Mouse (Mus musculus) spleen, adult 2 months (tissue): ENCODE results near the gene Slc18a2.

Experiments used
- CTCF ChIP-seq: fragments of 200-500 bp; IDR thresholded peaks from 2 replicates; pipeline ENCODE4 v1.5.1; 2011; ENCODE audit warnings: mild to moderate bottlenecking, inconsistent platforms; ENCODE audit not compliant: insufficient read depth, insufficient read length, insufficient replicate concordance; ENCODE audit errors: extremely low read depth
- POLR2A ChIP-seq: fragments of 200-500 bp; IDR thresholded peaks from 2 replicates; pipeline ENCODE4 v1.6.1; 2011; ENCODE audit warnings: low read depth, low read length, inconsistent platforms

DNA sequence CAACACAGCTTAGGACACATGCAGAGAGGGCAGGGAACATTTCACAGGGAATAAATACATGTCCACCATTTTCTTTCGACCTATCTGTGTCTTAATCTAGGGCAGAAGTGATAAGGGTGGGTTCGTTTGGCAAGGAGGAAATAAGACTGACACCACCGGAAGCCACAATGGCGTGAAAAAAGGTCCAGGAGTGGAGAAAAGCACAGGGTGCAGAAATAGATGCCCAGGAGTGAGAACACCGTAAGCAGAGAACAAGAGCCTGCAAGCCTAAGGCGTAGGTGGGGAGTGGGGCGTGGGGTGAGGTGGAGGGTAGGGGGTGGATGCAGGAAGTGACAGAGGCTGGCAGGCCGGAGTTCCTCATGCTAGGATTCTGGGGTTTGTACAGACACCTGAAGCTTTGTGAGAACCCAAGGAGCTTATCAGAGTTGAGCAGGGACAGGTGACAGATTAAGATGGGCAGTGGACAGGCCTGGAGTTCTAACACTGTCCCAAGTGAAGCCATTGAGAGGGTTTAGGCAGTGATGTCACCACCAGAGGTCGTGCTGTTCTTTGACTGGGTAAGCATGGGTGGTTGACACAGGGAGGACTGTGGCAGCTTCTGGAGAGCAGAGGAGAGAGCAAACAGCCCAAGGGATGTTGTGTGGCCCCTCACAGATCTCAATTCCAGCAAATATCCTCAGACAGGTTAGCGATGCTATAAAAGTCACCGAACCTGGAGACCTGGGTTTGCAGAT lies 12.0 kb upstream of the Slc18a2 start:
- TF ChIP-seq CTCF, result no peak
- TF ChIP-seq POLR2A, result no peak
